Mouse (Mus musculus): Measurements from ENCODE around the gene Pde4b. TPM values are rescaled to one million over a fixed set of nuclear protein-coding genes. Genes with fewer than 3 reads are reported as not detected.

Gene Pde4b
- polyA plus RNA-seq, 1 experiment = not detected

- TF ChIP-seq GATA1 (IDR thresholded peaks at IDR 0.05; ENCODE audit: low read length) = no peak
These were observed 310.0 kb downstream of the Pde4b start for GRCm38 (mm10) chr4:102397334-102397733.

GRCm38 (mm10) chr4:102398512-102398911, 311.2 kb downstream of the Pde4b start:
- no peak for TF ChIP-seq GATA1 (IDR thresholded peaks at IDR 0.05; ENCODE audit: low read length)

- no peak for TF ChIP-seq GATA1 (IDR thresholded peaks at IDR 0.05; ENCODE audit: low read length)
These were observed 319.5 kb downstream of the Pde4b start for GRCm38 (mm10) chr4:102406848-102407247.

GRCm38 (mm10) chr4:102408132-102408531, 320.8 kb downstream of the Pde4b start:
- no peak for TF ChIP-seq GATA1 (IDR thresholded peaks at IDR 0.05; ENCODE audit: low read length)

GRCm38 (mm10) chr4:102408938-102409337, 321.6 kb downstream of the Pde4b start:
- no peak for TF ChIP-seq GATA1 (IDR thresholded peaks at IDR 0.05; ENCODE audit: low read length)

- TF ChIP-seq GATA1 (IDR thresholded peaks at IDR 0.05; ENCODE audit: low read length) = no peak
These were observed 325.8 kb downstream of the Pde4b start for GRCm38 (mm10) chr4:102413101-102413500.

- no peak for TF ChIP-seq GATA1 (IDR thresholded peaks at IDR 0.05; ENCODE audit: low read length)
These were observed 326.5 kb downstream of the Pde4b start for GRCm38 (mm10) chr4:102413794-102414193.

GRCm38 (mm10) chr4:102414610-102415009, 327.3 kb downstream of the Pde4b start:
- TF ChIP-seq GATA1 (IDR thresholded peaks at IDR 0.05; ENCODE audit: low read length) = no peak

GRCm38 (mm10) chr4:102420794-102421397, 333.6 kb downstream of the Pde4b start:
- no peak for TF ChIP-seq GATA1 (IDR thresholded peaks at IDR 0.05; ENCODE audit: low read length)

GRCm38 (mm10) chr4:102421398-102421859, 334.1 kb downstream of the Pde4b start:
- no peak for TF ChIP-seq GATA1 (IDR thresholded peaks at IDR 0.05; ENCODE audit: low read length)

- TF ChIP-seq GATA1 (IDR thresholded peaks at IDR 0.05; ENCODE audit: low read length) = no peak
These were observed 336.8 kb downstream of the Pde4b start for GRCm38 (mm10) chr4:102424104-102424503.

GRCm38 (mm10) chr4:102425422-102425821, 338.1 kb downstream of the Pde4b start:
- TF ChIP-seq GATA1 (IDR thresholded peaks at IDR 0.05; ENCODE audit: low read length) = no peak

GRCm38 (mm10) chr4:102429730-102430341, 342.5 kb downstream of the Pde4b start:
- TF ChIP-seq GATA1 (IDR thresholded peaks at IDR 0.05; ENCODE audit: low read length) = no peak

GRCm38 (mm10) chr4:102432040-102432782, 344.9 kb downstream of the Pde4b start:
- no peak for TF ChIP-seq GATA1 (IDR thresholded peaks at IDR 0.05; ENCODE audit: low read length)

GRCm38 (mm10) chr4:102439401-102440118, 352.2 kb downstream of the Pde4b start:
- no peak for TF ChIP-seq GATA1 (IDR thresholded peaks at IDR 0.05; ENCODE audit: low read length)

GRCm38 (mm10) chr4:102440119-102440481, 352.8 kb downstream of the Pde4b start:
- TF ChIP-seq GATA1 (IDR thresholded peaks at IDR 0.05; ENCODE audit: low read length) = no peak
